10 mouse cellular contexts compared by ENCODE assay signal in genomic region chr14:118980890-118981289, GRCm38 (mm10).
"Had no signal": no experiment of that assay in that cellular context is flagged by ENCODE, and none has a peak within 500 bp of the region (broad histone marks: within the 10 kb centered on the region; RNA-seq: fewer than 3 reads in every experiment).

No protein-coding gene starts in this region.

- H3K4me3 ChIP-seq: kidney, embryonic 15.5 days; limb, embryonic 13.5 days; lung, embryonic 15.5 days; neural tube, embryonic 12.5 days; stomach, embryonic 15.5 days had no signal

- H3K9ac ChIP-seq: kidney, embryonic 15.5 days; limb, embryonic 13.5 days; liver, embryonic 14.5 days; lung, embryonic 15.5 days; neural tube, embryonic 12.5 days; stomach, embryonic 15.5 days had no signal

- DNase-seq: left cerebral cortex, postnatal 4 days; lung, postnatal 14 days; midbrain, embryonic 14.5 days had no signal

- H3K9me3 ChIP-seq: kidney, embryonic 15.5 days; limb, embryonic 13.5 days; lung, embryonic 15.5 days; neural tube, embryonic 12.5 days; stomach, embryonic 15.5 days had no signal

- H3K4me2 ChIP-seq: kidney, embryonic 15.5 days; limb, embryonic 13.5 days; lung, embryonic 15.5 days; neural tube, embryonic 12.5 days; stomach, embryonic 15.5 days had no signal

- H3K27ac ChIP-seq: kidney, embryonic 15.5 days; limb, embryonic 13.5 days; liver, embryonic 14.5 days; lung, embryonic 15.5 days; macrophage; neural tube, embryonic 12.5 days; stomach, embryonic 15.5 days had no signal

- H3K27me3 ChIP-seq: kidney, embryonic 15.5 days; limb, embryonic 13.5 days; lung, embryonic 15.5 days; neural tube, embryonic 12.5 days; stomach, embryonic 15.5 days had no signal

- H3K4me1 ChIP-seq: kidney, embryonic 15.5 days; limb, embryonic 13.5 days; lung, embryonic 15.5 days; neural tube, embryonic 12.5 days; stomach, embryonic 15.5 days had no signal
